Mouse (Mus musculus): Measurements from ENCODE around the gene Ccdc162. TPM values are rescaled to one million over a fixed set of nuclear protein-coding genes. Genes with fewer than 3 reads are reported as not detected.

Ccdc162 gene
- polyA plus RNA-seq, 1 experiment, result not detected

GRCm38 (mm10) chr10:41709341-41709740, 7.1 kb downstream of the Ccdc162 start:
- Histone ChIP-seq H3K27ac (ENCODE audit: insufficient read depth, low read depth, low read length) (no peak overlapping the region), H3K4me3 (ENCODE audit: insufficient read depth, low read length) (no peak overlapping the region), H3K4me1 (ENCODE audit: control insufficient read depth, insufficient read depth, low read length) (no peaks in the 10 kb centered on the region)
- no peak for TF ChIP-seq POLR2A (IDR thresholded peaks at IDR 0.05; ENCODE audit: borderline replicate concordance, low read depth, low read length)
- no peak for TF ChIP-seq CTCF (IDR thresholded peaks at IDR 0.05; ENCODE audit: low read depth, low read length)

GRCm38 (mm10) chr10:41699669-41700068, 16.8 kb downstream of the Ccdc162 start:
- no peak overlapping the region for H3K4me3 ChIP-seq (ENCODE audit: insufficient read depth, low read length)
- H3K4me1 ChIP-seq (ENCODE audit: control insufficient read depth, insufficient read depth, low read length), result no peaks in the 10 kb centered on the region
- TF ChIP-seq CTCF (IDR thresholded peaks at IDR 0.05; ENCODE audit: low read depth, low read length) (no peak), POLR2A (IDR thresholded peaks at IDR 0.05; ENCODE audit: borderline replicate concordance, low read depth, low read length) (no peak)
- no peak overlapping the region for H3K27ac ChIP-seq (ENCODE audit: insufficient read depth, low read depth, low read length)

DNA sequence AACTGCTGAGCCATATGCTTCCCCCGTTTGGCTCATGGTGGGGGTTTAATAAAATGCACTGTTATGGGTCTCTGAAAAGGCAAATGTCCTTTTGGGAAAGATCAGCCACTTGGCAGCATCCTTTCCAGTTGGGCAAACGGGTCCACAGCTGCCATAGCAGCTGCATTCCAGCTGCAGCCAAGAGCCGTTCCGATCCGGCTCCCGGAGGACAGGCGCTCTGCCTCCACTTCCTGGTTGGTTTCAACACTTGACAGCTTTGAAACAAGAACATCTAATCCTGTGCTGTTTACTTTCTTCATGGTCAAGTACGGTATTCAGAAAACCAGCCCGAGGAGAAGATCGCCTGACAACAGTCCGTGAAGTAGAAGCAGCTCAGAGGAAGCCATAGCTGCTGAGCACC, 19.4 kb downstream of the Ccdc162 start:
- no peak overlapping the region for H3K4me3 ChIP-seq (ENCODE audit: insufficient read depth, low read length)
- H3K4me1 ChIP-seq (ENCODE audit: control insufficient read depth, insufficient read depth, low read length), result no peaks in the 10 kb centered on the region
- TF ChIP-seq POLR2A (IDR thresholded peaks at IDR 0.05; ENCODE audit: borderline replicate concordance, low read depth, low read length) (no peak), CTCF (IDR thresholded peaks at IDR 0.05; ENCODE audit: low read depth, low read length) (no peak)
- no peak overlapping the region for H3K27ac ChIP-seq (ENCODE audit: insufficient read depth, low read depth, low read length)

DNA sequence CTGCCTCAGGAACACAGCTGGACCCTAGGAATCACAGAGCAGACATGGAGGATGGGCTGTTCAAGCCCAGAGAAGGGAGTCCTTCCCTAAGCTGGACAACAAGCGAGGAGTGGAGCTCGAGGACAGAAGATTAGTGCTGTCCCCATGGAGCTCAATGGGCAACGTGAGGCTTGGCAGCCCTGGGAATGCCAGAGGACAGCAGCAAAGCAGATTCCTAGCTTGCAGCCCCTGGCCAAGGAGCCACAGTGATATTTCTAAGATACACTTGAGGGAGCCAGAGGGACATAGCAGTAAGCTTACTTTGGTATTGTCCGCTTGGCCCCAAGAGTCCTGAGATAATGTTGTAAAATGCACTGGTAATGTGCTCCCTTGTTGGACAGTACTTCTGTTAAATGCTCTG, 25.5 kb downstream of the Ccdc162 start:
- H3K4me3 ChIP-seq (ENCODE audit: insufficient read depth, low read length), result no peak overlapping the region
- no peak for TF ChIP-seq CTCF (IDR thresholded peaks at IDR 0.05; ENCODE audit: low read depth, low read length)
- no peak for TF ChIP-seq POLR2A (IDR thresholded peaks at IDR 0.05; ENCODE audit: borderline replicate concordance, low read depth, low read length)

DNA sequence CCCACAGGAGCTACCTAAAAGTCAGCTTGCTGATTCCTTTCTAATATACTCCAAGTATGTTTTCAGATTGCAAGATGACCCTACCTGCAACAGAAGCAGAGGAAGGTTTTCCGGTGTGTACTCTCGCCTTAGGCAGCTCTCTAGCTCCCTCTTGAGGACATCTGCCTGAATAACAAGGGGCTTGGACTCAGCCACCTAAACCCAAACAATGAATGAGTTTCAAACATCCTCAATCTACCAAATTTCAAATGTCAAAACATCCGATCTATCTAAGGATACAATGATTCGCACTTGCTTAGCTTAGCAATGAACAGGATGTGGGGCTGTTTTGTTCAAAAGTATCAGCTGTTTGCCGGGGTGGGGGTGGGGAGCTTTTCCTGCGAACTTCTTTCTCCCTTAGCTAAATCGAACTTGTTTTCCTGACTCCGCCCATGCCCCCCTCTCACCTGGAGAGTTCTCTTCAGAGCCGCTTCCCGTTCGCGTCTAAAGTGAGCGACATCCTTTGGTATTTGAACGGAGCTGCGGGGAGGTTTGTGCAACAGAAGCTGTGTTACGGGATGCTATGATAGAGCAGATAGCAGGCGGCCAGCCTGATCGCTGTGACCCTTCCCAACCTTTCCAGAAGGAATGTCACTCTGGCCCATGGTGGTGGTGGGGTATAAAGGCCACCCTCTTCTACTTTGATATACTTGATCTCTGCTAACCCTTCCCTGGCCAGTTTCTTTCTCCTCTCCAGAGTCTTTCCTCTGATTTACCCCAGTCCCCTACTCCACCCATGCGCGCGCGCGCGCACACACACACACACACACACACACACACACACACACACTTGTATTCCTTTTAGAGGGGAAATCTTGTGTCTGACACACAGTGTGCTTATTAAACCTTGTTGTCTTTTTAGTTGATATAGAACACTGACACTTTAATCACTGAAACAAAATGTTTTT, 26.2 kb downstream of the Ccdc162 start:
- Histone ChIP-seq H3K27ac (ENCODE audit: insufficient read depth, low read depth, low read length) (no peak overlapping the region), H3K4me1 (ENCODE audit: control insufficient read depth, insufficient read depth, low read length) (no peaks in the 10 kb centered on the region), H3K4me3 (ENCODE audit: insufficient read depth, low read length) (no peak overlapping the region)
- no peak for TF ChIP-seq POLR2A (IDR thresholded peaks at IDR 0.05; ENCODE audit: borderline replicate concordance, low read depth, low read length)
- TF ChIP-seq CTCF (IDR thresholded peaks at IDR 0.05; ENCODE audit: low read depth, low read length), result peak; percentile 48

More for the DNA sequence above, 25.5 kb downstream of the Ccdc162 start:
- no peak overlapping the region for H3K27ac ChIP-seq (ENCODE audit: insufficient read depth, low read depth, low read length)
- no peaks in the 10 kb centered on the region for H3K4me1 ChIP-seq (ENCODE audit: control insufficient read depth, insufficient read depth, low read length)

DNA sequence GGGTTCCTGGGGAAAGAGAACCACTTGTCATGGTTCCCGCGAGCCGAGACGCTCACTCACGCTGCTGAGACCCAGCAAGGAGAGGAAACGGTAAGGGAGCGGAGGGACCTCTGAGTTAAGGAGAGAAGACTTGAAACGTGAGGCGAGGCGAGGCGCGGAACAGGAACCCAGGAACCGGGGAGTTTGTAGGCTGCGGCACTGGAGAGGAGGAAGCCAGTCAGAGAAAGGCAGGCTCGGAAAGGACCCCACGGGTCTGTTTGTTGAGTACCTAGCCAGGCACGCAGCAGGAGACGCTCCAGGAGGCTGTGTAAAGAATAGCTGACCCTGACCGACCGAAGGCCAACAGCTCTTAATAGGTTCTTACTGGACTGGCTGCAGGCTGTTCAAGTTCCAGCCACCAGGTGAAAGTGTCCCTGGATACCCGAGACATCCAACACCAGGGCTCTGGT, 31.9 kb downstream of the Ccdc162 start:
- Histone ChIP-seq H3K4me3 (ENCODE audit: insufficient read depth, low read length) (peak overlapping the region; percentile 21; the same call in 1 of the 2 replicates), H3K4me1 (ENCODE audit: control insufficient read depth, insufficient read depth, low read length) (no peaks in the 10 kb centered on the region), H3K27ac (ENCODE audit: insufficient read depth, low read depth, low read length) (no peak overlapping the region)
- TF ChIP-seq CTCF (IDR thresholded peaks at IDR 0.05; ENCODE audit: low read depth, low read length) (no peak), POLR2A (IDR thresholded peaks at IDR 0.05; ENCODE audit: borderline replicate concordance, low read depth, low read length) (no peak)

DNA sequence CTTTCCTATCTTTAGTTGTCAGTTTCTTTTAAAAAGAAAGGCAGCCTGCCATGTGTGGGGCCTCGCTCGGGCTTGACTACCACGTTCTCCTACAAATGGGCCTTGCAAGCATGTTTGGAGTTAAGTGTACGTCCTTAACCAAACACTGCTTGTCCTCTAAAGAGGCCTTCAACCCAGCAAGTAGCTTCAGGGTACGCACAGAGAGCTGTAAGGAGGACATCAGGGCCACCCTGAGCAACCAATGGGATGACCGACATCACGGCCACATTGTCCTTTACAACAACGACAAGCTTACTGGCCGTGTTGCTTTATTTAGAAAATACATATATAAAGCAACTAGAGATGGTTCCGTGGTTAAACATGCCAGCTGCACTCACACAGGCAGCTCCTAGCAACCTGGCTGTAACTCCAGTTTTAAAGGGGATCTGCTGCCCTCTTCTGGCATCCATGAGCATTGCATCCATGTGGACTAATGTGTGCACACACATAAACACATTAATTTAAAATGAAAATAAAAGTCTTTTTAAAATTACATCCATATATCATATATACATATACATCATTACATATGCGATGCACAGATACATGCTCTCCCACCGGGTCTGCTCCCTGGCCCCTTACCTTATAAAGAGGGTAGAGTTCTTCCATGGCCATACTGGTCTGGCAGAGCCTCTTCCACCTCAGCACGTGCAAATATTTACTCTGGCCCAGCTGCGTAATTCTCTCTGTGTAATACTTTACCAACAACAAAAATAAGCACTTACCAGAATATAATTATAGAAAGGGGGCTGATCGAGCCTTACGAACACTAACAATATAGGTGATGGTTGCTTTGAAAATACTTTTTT, 33.7 kb downstream of the Ccdc162 start:
- H3K4me3 ChIP-seq (ENCODE audit: insufficient read depth, low read length), result no peak overlapping the region
- H3K4me1 ChIP-seq (ENCODE audit: control insufficient read depth, insufficient read depth, low read length), result peaks cover 2% of the 10 kb centered on the region; the same call in 1 of the 2 replicates
- TF ChIP-seq POLR2A (IDR thresholded peaks at IDR 0.05; ENCODE audit: borderline replicate concordance, low read depth, low read length) (no peak), CTCF (IDR thresholded peaks at IDR 0.05; ENCODE audit: low read depth, low read length) (peak; percentile 44; the same call in 1 of the 2 replicates)

GRCm38 (mm10) chr10:41678746-41679360, 37.6 kb downstream of the Ccdc162 start:
- TF ChIP-seq POLR2A (IDR thresholded peaks at IDR 0.05; ENCODE audit: borderline replicate concordance, low read depth, low read length) (no peak), CTCF (IDR thresholded peaks at IDR 0.05; ENCODE audit: low read depth, low read length) (peak; percentile 67)
- H3K4me1 ChIP-seq (ENCODE audit: control insufficient read depth, insufficient read depth, low read length), result peaks cover 4% of the 10 kb centered on the region; the same call in 1 of the 2 replicates
- no peak overlapping the region for H3K4me3 ChIP-seq (ENCODE audit: insufficient read depth, low read length)
- H3K27ac ChIP-seq (ENCODE audit: insufficient read depth, low read depth, low read length), result no peak overlapping the region

More for the DNA sequence above, 33.7 kb downstream of the Ccdc162 start:
- no peak overlapping the region for H3K27ac ChIP-seq (ENCODE audit: insufficient read depth, low read depth, low read length)

DNA sequence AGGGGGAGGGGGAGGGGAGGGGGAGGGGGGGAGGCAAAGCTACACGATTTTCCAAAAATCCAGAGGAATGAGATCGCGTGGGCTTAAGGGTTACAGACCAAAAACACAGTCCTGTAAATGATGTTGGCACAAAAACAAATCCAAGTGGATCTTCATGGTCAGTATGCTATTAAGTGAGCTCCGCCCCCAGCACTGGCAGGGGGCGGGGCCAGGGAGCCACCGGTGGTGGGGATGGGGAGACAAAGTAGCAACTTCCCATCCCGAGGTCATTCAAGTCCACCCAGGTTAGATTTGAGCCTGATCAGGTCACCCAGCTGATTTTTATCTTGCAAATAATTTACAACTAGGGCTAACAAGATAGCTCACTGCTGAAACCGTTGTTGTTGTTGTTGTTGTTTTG, 39.0 kb downstream of the Ccdc162 start:
- H3K27ac ChIP-seq (ENCODE audit: insufficient read depth, low read depth, low read length), result no peak overlapping the region
- H3K4me3 ChIP-seq (ENCODE audit: insufficient read depth, low read length), result no peak overlapping the region
- no peak for TF ChIP-seq POLR2A (IDR thresholded peaks at IDR 0.05; ENCODE audit: borderline replicate concordance, low read depth, low read length)
- no peak for TF ChIP-seq CTCF (IDR thresholded peaks at IDR 0.05; ENCODE audit: low read depth, low read length)
- H3K4me1 ChIP-seq (ENCODE audit: control insufficient read depth, insufficient read depth, low read length), result peaks cover 4% of the 10 kb centered on the region; the same call in 1 of the 2 replicates

All from bone marrow macrophage, adult 2 months (primary cell).